Mouse (Mus musculus): ENCODE measurements around the gene Rexo1. TPM values are rescaled to one million over a fixed set of nuclear protein-coding genes. Genes with fewer than 3 reads are reported as not detected.

The Rexo1 gene
- polyA plus RNA-seq, 2 experiments, result 27.9 to 56.4 TPM

GRCm38 (mm10) chr10:80603364-80603763, 42.0 kb upstream of the Rexo1 start:
- Histone ChIP-seq H3K4me2 (replicated peaks; ENCODE audit: low read depth, low read length, severe bottlenecking) (peak overlapping the region; percentile 87), H3K9me3 (ENCODE audit: control insufficient read depth, low read length) (no peaks in the 10 kb centered on the region), H3K4me1 (ENCODE audit: control insufficient read depth, insufficient read depth, low read length) (peaks cover 11% of the 10 kb centered on the region), H3K4me3 (replicated peaks; ENCODE audit: low read length) (peak overlapping the region; percentile 65), H3K27ac (replicated peaks; ENCODE audit: low read depth, low read length) (peak overlapping the region; percentile 67), H3K27me3 (ENCODE audit: control insufficient read depth, insufficient read depth, low read length) (no peaks in the 10 kb centered on the region), H3K9ac (ENCODE audit: low read depth, low read length, severe bottlenecking) (peak overlapping the region; percentile 59), H3K36me3 (ENCODE audit: control insufficient read depth, insufficient read depth, low read length) (peaks cover 26% of the 10 kb centered on the region)
- 32% methylated on average over 7 of the region's 7 CpGs for WGBS
- DNase-seq (ENCODE audit: low spot score) (no peak), ATAC-seq (ENCODE audit: low FRiP score, low read depth) (no peak)
- no peak for TF ChIP-seq POLR2A (IDR thresholded peaks at IDR 0.05; ENCODE audit: borderline replicate concordance, extremely low read depth, insufficient read depth, insufficient read length)

GRCm38 (mm10) chr10:80602698-80603325, 41.5 kb upstream of the Rexo1 start, which contains the start of the genes Scamp4 and Adat3:
Gene Scamp4, plus strand, starts transcription at chr10:80602872.
Gene Adat3, plus strand, starts transcription at chr10:80602880.
- Histone ChIP-seq H3K9ac (ENCODE audit: low read depth, low read length, severe bottlenecking) (peak within 1 kb of the TSS; percentile 59), H3K4me2 (replicated peaks; ENCODE audit: low read depth, low read length, severe bottlenecking) (peak within 1 kb of the TSS; percentile 87), H3K4me3 (replicated peaks; ENCODE audit: low read length) (peak within 1 kb of the TSS; percentile 65), H3K4me1 (ENCODE audit: control insufficient read depth, insufficient read depth, low read length) (peaks cover 11% of the 10 kb centered on the region), H3K36me3 (ENCODE audit: control insufficient read depth, insufficient read depth, low read length) (peaks cover 20% of the 10 kb centered on the region), H3K27ac (replicated peaks; ENCODE audit: low read depth, low read length) (peak within 1 kb of the TSS; percentile 67), H3K9me3 (ENCODE audit: control insufficient read depth, low read length) (no peaks in the 10 kb centered on the region), H3K27me3 (ENCODE audit: control insufficient read depth, insufficient read depth, low read length) (no peaks in the 10 kb centered on the region)
- WGBS, result under 1% methylated on average over 48 of the region's 54 CpGs
- DNase-seq (ENCODE audit: low spot score) (peak; percentile 96), ATAC-seq (ENCODE audit: low FRiP score, low read depth) (peak; percentile 97)
- TF ChIP-seq POLR2A (IDR thresholded peaks at IDR 0.05; ENCODE audit: borderline replicate concordance, extremely low read depth, insufficient read depth, insufficient read length), result peak; percentile 84; the same call in 1 of the 2 replicates

GRCm38 (mm10) chr10:80596318-80596717, 35.0 kb upstream of the Rexo1 start:
- Histone ChIP-seq H3K4me1 (ENCODE audit: control insufficient read depth, insufficient read depth, low read length) (no peaks in the 10 kb centered on the region), H3K9me3 (ENCODE audit: control insufficient read depth, low read length) (no peaks in the 10 kb centered on the region), H3K27me3 (ENCODE audit: control insufficient read depth, insufficient read depth, low read length) (no peaks in the 10 kb centered on the region), H3K36me3 (ENCODE audit: control insufficient read depth, insufficient read depth, low read length) (no peaks in the 10 kb centered on the region), H3K27ac (replicated peaks; ENCODE audit: low read depth, low read length) (no peak overlapping the region), H3K4me2 (replicated peaks; ENCODE audit: low read depth, low read length, severe bottlenecking) (no peak overlapping the region), H3K9ac (ENCODE audit: low read depth, low read length, severe bottlenecking) (no peak overlapping the region), H3K4me3 (replicated peaks; ENCODE audit: low read length) (no peak overlapping the region)
- 31% methylated on average over 4 of the region's 4 CpGs for whole genome bisulfite sequencing
- DNase-seq (ENCODE audit: low spot score) (no peak), ATAC-seq (ENCODE audit: low FRiP score, low read depth) (no peak)
- TF ChIP-seq POLR2A (IDR thresholded peaks at IDR 0.05; ENCODE audit: borderline replicate concordance, extremely low read depth, insufficient read depth, insufficient read length), result no peak

- Histone ChIP-seq H3K9me3 (ENCODE audit: control insufficient read depth, low read length) (no peaks in the 10 kb centered on the region), H3K36me3 (ENCODE audit: control insufficient read depth, insufficient read depth, low read length) (peaks cover 15% of the 10 kb centered on the region), H3K4me2 (replicated peaks; ENCODE audit: low read depth, low read length, severe bottlenecking) (peak within 1 kb of the TSS; percentile 97), H3K4me3 (replicated peaks; ENCODE audit: low read length) (peak within 1 kb of the TSS; percentile 94), H3K27me3 (ENCODE audit: control insufficient read depth, insufficient read depth, low read length) (no peaks in the 10 kb centered on the region), H3K4me1 (ENCODE audit: control insufficient read depth, insufficient read depth, low read length) (peaks cover 16% of the 10 kb centered on the region), H3K27ac (replicated peaks; ENCODE audit: low read depth, low read length) (0 out of 2 replicates have a peak within 1 kb of the TSS, but pooled peaks have one; percentile 46), H3K9ac (ENCODE audit: low read depth, low read length, severe bottlenecking) (peak within 1 kb of the TSS; percentile 85)
- DNase-seq (ENCODE audit: low spot score) (peak; percentile 95), ATAC-seq (ENCODE audit: low FRiP score, low read depth) (peak; percentile 96)
- WGBS, result 1% methylated on average over 61 of the region's 73 CpGs
- peak; percentile 82; the same call in 1 of the 2 replicates for TF ChIP-seq POLR2A (IDR thresholded peaks at IDR 0.05; ENCODE audit: borderline replicate concordance, extremely low read depth, insufficient read depth, insufficient read length)
Observed at GRCm38 (mm10) chr10:80589879-80590854, 28.8 kb upstream of the Rexo1 start, which contains the start of gene Abhd17a. Gene Abhd17a, minus strand, starts transcription at chr10:80590341.
